Mouse (Mus musculus): Measurements from ENCODE around the gene Tomm7. TPM values are rescaled to one million over a fixed set of nuclear protein-coding genes. Genes with fewer than 3 reads are reported as not detected.
A peak's percentile ranks its signal among the peaks of the same experiment; 100 is the strongest.
"Not testable (repeated sequence)": the region's sequence is repeated elsewhere in the genome, so short reads cannot be mapped to it uniquely, and the experiment has no call there.

The Tomm7 gene
- polyA plus RNA-seq, 1 experiment from 2014 or later = 141 TPM

DNA sequence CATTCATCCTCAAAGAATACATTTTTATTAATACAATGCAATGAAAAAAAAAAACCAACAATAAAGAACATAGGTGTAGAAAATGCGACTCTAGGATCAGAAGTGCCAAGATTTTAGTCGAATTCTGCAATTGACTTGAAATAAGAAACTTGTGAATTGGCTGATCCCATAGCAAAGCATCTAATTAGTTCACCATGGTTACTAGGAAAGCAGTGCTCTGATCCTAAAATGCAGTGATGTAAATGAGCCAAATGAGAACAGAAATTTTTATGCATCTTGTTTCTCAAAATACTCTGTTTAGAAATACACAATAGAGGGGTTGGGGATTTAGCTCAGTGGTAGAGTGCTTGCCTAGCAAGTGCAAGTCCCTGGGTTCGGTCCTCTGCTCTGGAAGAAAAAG lies 1.2 kb upstream of the Tomm7 start:
- H3K4me2 ChIP-seq (replicated peaks) = 0 out of 2 replicates have a peak overlapping the region, but pooled peaks have one; percentile 63
- H3K27me3 ChIP-seq (replicated peaks) = no peaks in the 10 kb centered on the region
- H3K36me3 ChIP-seq = no peaks in the 10 kb centered on the region
- H3K9me3 ChIP-seq = no peaks in the 10 kb centered on the region
- peaks cover 7% of the 10 kb centered on the region; the same call in 1 of the 2 replicates for H3K4me1 ChIP-seq (replicated peaks)
- no peak overlapping the region for H3K4me3 ChIP-seq (replicated peaks)
- WGBS = 85% methylated on average over 3 of the region's 3 CpGs
- ATAC-seq = no peak
- no peak overlapping the region for H3K9ac ChIP-seq
- 0 out of 2 replicates have a peak overlapping the region, but pooled peaks have one; percentile 83 for H3K27ac ChIP-seq

DNA sequence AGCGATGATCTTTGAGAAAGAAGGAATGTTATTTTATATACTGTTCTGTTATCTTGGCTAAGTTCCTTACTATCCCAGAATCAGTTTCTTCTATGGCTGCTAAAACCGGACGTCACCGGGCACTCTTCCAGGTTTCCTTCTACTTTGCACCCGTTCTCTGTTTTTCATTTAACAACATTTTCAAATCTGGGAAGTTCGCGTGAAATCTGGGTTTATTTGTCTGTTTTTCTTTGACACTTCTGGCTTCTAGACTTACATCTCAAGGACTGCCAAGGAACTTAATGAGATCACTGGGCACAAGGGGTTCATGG lies 525 bp upstream of the Tomm7 start:
- peak overlapping the region; percentile 59 for H3K9ac ChIP-seq
- ATAC-seq = peak; percentile 42
- peaks cover 7% of the 10 kb centered on the region; the same call in 1 of the 2 replicates for H3K4me1 ChIP-seq (replicated peaks)
- 29% methylated on average over 7 of the region's 7 CpGs for WGBS
- peak overlapping the region; percentile 63 for H3K4me2 ChIP-seq (replicated peaks)
- no peaks in the 10 kb centered on the region for H3K27me3 ChIP-seq (replicated peaks)
- H3K27ac ChIP-seq = peak overlapping the region; percentile 83
- peak overlapping the region; percentile 76 for H3K4me3 ChIP-seq (replicated peaks)
- no peaks in the 10 kb centered on the region for H3K9me3 ChIP-seq
- no peaks in the 10 kb centered on the region for H3K36me3 ChIP-seq

DNA sequence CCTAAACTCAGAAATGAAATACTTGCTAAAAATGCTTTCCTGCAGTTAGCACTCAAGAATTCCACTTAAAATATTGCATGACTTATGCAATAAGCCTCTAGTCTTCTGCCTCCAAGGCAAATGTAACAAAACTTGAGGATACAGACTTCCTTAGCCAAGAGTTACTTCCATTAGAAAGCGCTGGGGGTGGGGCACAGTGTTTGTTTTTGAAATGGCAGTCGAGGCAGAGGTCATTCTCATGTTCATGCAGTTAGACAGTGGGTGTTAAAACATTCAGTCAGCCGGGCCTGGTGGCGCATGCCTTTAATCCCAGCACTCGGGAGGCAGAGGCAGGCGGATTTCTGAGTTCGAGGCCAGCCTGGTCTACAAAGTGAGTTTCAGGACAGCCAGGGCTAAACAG lies 5.8 kb downstream of the Tomm7 start:
- H3K4me2 ChIP-seq (replicated peaks) = no peak overlapping the region
- no peaks in the 10 kb centered on the region for H3K36me3 ChIP-seq
- no peaks in the 10 kb centered on the region for H3K9me3 ChIP-seq
- no peak overlapping the region for H3K27ac ChIP-seq
- H3K9ac ChIP-seq = no peak overlapping the region
- WGBS = 86% methylated on average over 7 of the region's 7 CpGs
- no peaks in the 10 kb centered on the region for H3K27me3 ChIP-seq (replicated peaks)
- no peak for ATAC-seq
- H3K4me3 ChIP-seq (replicated peaks) = no peak overlapping the region
- H3K4me1 ChIP-seq (replicated peaks) = peaks cover 7% of the 10 kb centered on the region; the same call in 1 of the 2 replicates

DNA sequence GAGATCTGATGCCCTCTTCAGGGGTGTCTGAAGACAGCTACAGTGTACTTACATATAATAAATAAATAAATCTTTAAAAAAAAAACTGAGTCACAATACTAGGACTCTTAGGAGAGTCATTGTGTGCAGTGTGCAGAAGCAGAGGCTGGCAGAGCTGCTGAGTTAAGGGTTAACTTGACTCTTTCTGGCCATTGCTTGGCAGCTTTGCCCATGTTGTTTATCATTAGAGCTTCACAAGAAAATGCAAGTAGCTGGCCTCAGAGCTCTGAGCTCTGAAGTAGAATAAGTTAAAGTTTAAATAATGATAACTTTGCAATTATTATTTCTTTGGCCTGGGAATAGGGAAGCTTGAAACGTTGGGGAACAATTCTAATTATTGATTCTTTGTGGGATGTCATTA lies 8.3 kb downstream of the Tomm7 start:
- ATAC-seq; H3K4me1 ChIP-seq (replicated peaks); H3K27ac ChIP-seq; H3K9me3 ChIP-seq; H3K4me2 ChIP-seq (replicated peaks); H3K4me3 ChIP-seq (replicated peaks); H3K36me3 ChIP-seq; H3K9ac ChIP-seq: not testable (repeated sequence)
- WGBS = 76% methylated on average over 1 of the region's 1 CpGs
- peaks cover 12% of the 10 kb centered on the region for H3K27me3 ChIP-seq (replicated peaks)

DNA sequence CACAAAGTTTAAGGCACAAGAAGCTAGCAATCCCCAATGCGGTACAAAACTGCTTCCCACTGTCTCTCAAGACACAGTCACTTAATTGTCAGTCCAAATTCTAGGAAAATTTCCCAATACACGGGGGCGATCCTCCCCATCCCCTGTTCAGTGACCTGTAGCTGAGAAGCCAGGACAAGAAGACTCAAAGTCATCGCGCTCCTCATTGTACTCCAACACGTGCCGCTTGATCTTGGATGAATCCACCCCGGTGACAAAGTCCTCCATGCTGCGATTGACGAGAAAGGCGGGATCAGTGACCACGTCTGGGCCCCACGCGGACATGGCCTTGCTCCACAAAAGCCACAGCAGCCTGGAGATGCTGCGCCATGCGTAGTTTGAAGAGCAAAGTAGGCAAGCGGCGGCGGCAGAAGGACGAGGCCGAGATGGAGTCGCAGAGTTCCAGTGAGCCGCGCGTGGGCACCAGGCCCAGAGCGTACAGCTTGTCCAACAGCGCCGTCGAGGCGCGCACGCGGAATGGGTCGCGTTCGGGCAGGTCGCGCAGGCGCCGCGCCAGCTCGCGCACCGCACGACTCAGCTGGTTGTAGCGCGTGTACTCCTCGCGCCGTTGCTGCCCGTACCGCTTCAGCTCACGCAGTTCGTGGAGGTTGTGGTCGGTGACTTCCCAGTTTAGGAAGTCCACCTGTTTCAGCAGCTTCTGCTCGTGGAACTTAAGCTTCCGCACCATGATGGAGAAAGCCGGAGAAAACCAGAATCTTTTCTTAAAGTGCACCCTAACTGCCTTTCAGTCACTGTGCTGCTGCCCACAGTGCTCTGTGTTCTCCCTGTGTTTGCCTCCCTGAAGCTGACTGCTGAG lies 12.8 kb downstream of the Tomm7 start:
- no peak for ATAC-seq
- Histone ChIP-seq H3K9me3 (no peaks in the 10 kb centered on the region), H3K4me2 (replicated peaks) (peak overlapping the region; percentile 47), H3K27me3 (replicated peaks) (peaks cover 12% of the 10 kb centered on the region), H3K9ac (no peak overlapping the region), H3K4me3 (replicated peaks) (0 out of 2 replicates have a peak overlapping the region, but pooled peaks have one; percentile 15), H3K27ac (no peak overlapping the region), H3K4me1 (replicated peaks) (no peaks in the 10 kb centered on the region), H3K36me3 (no peaks in the 10 kb centered on the region)
- WGBS = 38% methylated on average over 58 of the region's 58 CpGs

DNA sequence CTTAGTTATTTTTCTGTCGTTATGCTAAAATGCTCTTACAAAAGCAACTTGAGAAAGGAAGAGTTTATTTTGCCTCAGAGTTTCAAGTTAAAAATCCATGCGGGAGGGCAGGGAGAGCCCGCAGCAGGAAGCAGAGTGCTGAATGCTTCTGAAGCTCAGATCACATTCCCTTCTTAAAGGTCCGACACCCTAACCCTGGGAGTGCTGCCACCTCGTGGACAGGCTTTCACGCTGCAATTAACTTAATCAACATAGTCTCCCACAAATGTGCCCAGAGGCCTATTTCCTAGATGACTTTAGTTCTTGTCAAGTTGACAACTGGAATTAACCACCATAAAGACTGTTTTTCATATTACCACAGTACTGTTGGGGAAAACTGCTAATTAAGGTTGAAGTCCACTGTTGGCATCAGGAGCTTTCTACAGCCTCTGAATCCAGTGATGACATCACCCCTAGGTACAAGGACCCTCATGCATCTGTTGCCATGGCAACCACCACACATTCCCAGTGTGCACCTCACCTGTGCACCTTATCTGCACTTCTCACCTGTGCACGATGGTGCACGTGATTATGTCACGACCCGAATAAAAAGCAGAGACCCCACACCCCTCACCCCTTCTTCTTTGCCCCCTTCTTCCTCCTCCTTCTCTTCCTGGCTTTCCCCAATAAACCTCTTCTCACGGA lies 17.5 kb downstream of the Tomm7 start:
- 34% methylated on average over 11 of the region's 11 CpGs for WGBS

DNA sequence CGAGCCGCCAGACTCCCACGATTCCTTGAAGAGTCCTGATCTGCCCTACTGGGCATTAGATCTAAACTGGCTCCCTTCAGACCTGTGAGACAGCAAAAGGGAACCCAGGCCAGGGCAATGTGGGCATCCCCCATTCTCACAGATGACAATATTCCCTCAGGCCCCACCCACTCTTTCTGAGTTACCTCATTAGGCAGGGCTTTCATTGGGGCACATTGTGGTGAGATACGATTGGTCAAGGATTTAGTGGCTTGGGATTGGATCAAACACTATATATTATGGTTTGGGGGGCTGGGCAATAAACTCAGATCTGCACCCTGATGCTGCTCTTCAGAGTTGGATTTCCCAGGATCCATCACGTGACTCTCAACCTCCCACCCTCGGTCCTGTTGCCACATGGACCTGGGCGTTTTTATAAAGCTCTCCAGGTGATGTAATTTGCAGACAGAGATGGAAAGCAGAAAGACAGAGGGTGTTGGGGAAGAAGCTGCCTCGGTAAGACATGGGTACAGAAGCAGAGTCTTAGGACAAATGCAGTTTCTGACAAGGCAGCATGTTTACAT lies 19.7 kb downstream of the Tomm7 start:
- no peaks in the 10 kb centered on the region for H3K4me1 ChIP-seq (replicated peaks)
- WGBS = 74% methylated on average over 8 of the region's 8 CpGs
- H3K4me2 ChIP-seq (replicated peaks) = no peak overlapping the region
- no peak overlapping the region for H3K27ac ChIP-seq
- H3K27me3 ChIP-seq (replicated peaks) = no peaks in the 10 kb centered on the region
- no peak for ATAC-seq
- H3K4me3 ChIP-seq (replicated peaks) = no peak overlapping the region
- no peaks in the 10 kb centered on the region for H3K9me3 ChIP-seq
- peaks cover 6% of the 10 kb centered on the region for H3K36me3 ChIP-seq
- H3K9ac ChIP-seq = no peak overlapping the region

More for the DNA sequence above, 17.5 kb downstream of the Tomm7 start:
- no peak overlapping the region for H3K4me3 ChIP-seq (replicated peaks)
- H3K4me1 ChIP-seq (replicated peaks) = no peaks in the 10 kb centered on the region
- no peak overlapping the region for H3K27ac ChIP-seq
- H3K9me3 ChIP-seq = no peaks in the 10 kb centered on the region
- H3K4me2 ChIP-seq (replicated peaks) = no peak overlapping the region
- peaks cover 7% of the 10 kb centered on the region for H3K27me3 ChIP-seq (replicated peaks)
- no peak for ATAC-seq
- H3K9ac ChIP-seq = no peak overlapping the region
- H3K36me3 ChIP-seq = no peaks in the 10 kb centered on the region

DNA sequence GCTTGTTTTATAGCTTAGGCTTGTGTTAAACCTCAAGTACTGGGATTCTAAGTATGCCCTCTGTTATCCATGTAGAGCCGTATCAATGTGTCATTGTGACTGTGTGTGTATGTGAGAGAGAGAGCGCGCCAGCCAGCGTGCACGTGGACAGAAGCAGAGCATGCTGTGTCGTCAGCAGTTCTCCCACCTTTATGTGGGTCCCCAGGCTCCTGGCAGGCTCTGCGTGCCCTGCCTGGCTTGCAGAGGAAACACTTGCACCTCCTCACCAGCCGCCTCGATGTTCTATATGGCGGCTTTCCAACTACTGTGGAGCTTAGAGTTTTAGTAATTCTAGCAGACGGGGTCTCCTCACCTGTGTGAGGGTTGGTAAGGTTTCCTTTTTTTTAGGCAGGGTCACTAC lies 21.7 kb downstream of the Tomm7 start:
- H3K27ac ChIP-seq = no peak overlapping the region
- no peak overlapping the region for H3K4me3 ChIP-seq (replicated peaks)
- peaks cover 14% of the 10 kb centered on the region for H3K36me3 ChIP-seq
- H3K4me1 ChIP-seq (replicated peaks) = no peaks in the 10 kb centered on the region
- H3K9me3 ChIP-seq = no peaks in the 10 kb centered on the region
- H3K4me2 ChIP-seq (replicated peaks) = no peak overlapping the region
- WGBS = 73% methylated on average over 11 of the region's 11 CpGs
- no peak overlapping the region for H3K9ac ChIP-seq
- no peaks in the 10 kb centered on the region for H3K27me3 ChIP-seq (replicated peaks)
- ATAC-seq = no peak

DNA sequence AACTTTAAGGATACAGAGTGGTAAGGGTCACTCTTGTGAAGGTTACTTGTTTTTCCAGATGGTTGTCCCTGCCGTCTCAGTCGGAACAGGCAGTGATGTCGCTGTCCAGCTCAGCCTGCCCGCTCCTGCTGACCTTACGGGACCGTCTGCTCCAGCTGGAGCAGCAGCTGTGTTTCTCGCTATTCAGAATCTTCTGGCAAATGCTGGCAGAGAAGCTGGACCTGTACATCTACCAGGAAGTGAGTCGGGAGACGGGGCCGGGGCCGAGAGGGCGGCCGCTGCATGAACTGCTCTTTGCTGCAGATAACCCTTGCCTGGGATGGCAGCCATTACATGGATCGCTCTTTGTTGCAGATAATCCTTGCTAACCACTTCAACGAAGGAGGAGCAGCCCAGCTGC lies 27.3 kb downstream of the Tomm7 start:
- H3K9me3 ChIP-seq = no peaks in the 10 kb centered on the region
- no peak for ATAC-seq
- H3K4me3 ChIP-seq (replicated peaks) = no peak overlapping the region
- peaks cover 43% of the 10 kb centered on the region for H3K36me3 ChIP-seq
- no peak overlapping the region for H3K9ac ChIP-seq
- no peaks in the 10 kb centered on the region for H3K27me3 ChIP-seq (replicated peaks)
- H3K27ac ChIP-seq = no peak overlapping the region
- H3K4me1 ChIP-seq (replicated peaks) = no peaks in the 10 kb centered on the region
- H3K4me2 ChIP-seq (replicated peaks) = no peak overlapping the region
- WGBS = 87% methylated on average over 15 of the region's 15 CpGs

DNA sequence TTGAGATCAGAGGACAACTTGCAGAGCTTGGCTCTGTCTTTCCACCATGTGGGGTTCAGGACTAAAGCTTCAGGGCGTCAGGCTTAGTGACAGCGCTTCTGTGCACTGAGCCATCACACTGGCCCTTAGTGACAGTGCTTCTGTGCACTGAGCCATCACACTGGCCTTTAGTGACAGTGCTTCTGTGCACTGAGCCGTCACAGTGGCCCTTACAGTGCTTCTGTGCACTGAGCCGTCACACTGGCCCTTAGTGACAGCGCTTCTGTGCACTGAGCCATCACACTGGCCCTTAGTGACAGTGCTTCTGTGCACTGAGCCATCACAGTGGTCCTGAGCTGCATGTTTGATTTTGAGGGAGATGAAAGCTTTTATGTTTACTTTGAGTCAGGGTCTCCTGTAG lies 29.1 kb downstream of the Tomm7 start:
- no peak overlapping the region for H3K4me3 ChIP-seq (replicated peaks)
- H3K9me3 ChIP-seq = no peaks in the 10 kb centered on the region
- no peaks in the 10 kb centered on the region for H3K27me3 ChIP-seq (replicated peaks)
- peaks cover 43% of the 10 kb centered on the region for H3K36me3 ChIP-seq
- 91% methylated on average over 5 of the region's 5 CpGs for WGBS
- no peak overlapping the region for H3K9ac ChIP-seq
- no peak overlapping the region for H3K27ac ChIP-seq
- ATAC-seq = no peak
- no peak overlapping the region for H3K4me2 ChIP-seq (replicated peaks)
- no peaks in the 10 kb centered on the region for H3K4me1 ChIP-seq (replicated peaks)

DNA sequence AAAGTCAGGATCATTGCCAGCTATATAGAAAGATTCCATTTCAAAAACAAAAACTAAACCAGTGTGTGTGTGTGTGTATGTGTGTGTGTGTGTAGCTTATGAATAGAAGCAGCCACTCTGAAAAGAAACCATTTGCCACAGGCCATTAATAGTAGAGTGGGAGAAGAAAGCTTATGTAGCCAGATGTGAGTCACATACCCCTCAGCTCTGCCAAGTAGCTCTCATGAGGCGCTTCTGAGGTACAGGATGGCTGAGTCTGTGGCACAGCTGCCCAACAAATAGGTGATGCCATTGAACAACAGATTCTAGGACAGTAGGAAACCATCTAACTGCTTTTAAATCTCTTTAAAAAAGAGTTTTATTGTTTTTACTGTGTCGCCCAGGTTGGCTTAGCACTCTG lies 51.2 kb downstream of the Tomm7 start:
- Histone ChIP-seq H3K9ac (no peak overlapping the region), H3K27ac (no peak overlapping the region), H3K4me1 (replicated peaks) (peaks cover 5% of the 10 kb centered on the region), H3K27me3 (replicated peaks) (no peaks in the 10 kb centered on the region), H3K4me2 (replicated peaks) (no peak overlapping the region), H3K4me3 (replicated peaks) (no peak overlapping the region), H3K9me3 (no peaks in the 10 kb centered on the region), H3K36me3 (peaks cover 3% of the 10 kb centered on the region; the same call in 1 of the 2 replicates)
- 90% methylated on average over 2 of the region's 2 CpGs for WGBS
- ATAC-seq = no peak

DNA sequence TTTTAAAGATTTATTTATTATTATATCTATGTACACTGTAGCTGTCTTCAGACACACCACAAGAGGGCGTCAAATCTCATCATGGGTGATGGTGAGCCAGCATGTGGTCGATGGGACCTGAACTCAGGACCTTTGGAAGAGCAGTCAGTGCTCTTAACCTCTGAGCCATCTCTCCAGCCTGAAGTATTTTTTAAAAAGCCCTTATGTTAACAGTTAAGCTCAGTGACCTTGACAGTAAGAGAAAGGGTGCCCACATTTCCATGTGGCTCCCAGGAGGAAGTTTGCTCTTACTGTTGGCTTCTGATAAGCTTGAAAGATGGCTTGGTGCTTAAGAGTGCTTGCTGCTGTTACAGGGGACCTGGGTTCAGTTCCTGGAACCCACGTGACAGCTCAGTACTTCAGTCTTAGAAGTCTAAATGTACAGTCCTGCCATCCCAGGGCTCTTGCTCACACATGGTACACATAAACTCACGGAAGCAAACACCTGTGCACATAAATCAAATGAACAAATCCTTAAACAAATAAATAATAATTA lies 54.8 kb downstream of the Tomm7 start:
- no peaks in the 10 kb centered on the region for H3K36me3 ChIP-seq
- ATAC-seq = no peak
- WGBS = 81% methylated on average over 4 of the region's 4 CpGs
- H3K4me3 ChIP-seq (replicated peaks) = no peak overlapping the region
- no peaks in the 10 kb centered on the region for H3K9me3 ChIP-seq
- H3K4me2 ChIP-seq (replicated peaks) = no peak overlapping the region
- H3K27me3 ChIP-seq (replicated peaks) = no peaks in the 10 kb centered on the region
- no peak overlapping the region for H3K9ac ChIP-seq
- H3K4me1 ChIP-seq (replicated peaks) = peaks cover 9% of the 10 kb centered on the region
- H3K27ac ChIP-seq = no peak overlapping the region
